Mouse (Mus musculus): Measurements from ENCODE around the gene Olfr108.

DNA sequence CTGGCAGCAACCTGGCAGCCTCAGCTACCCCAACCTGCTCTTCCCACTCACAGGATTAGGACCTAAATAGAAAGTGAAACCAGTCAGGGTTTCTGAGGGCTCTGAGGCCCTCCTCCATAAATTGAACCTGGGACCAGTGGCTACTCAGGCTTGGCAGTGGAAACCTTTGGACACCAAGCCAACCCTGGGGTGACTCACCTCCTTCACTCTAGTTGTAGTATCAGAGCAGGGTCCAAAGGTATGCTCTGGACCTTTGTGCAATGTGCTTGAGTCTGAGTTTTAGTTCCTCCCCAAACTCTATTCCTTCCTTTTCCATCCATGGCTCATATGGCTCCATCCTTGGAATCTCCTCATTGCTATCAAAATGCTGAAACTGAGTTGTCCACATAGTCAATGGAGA, 31.9 kb upstream of the Olfr108 start:
- no peak for TF ChIP-seq GATA1 (IDR thresholded peaks at IDR 0.05; ENCODE audit: low read length)
- TF ChIP-seq TAL1 (IDR thresholded peaks at IDR 0.05; ENCODE audit: low read length), result no peak

Measured in erythroblast, embryonic 14.5 days (primary cell).